ENCODE assay signal across 15 mouse cellular contexts in genomic region chr5:112997516-112998186, GRCm38 (mm10). TPM values are rescaled to one million over a fixed set of nuclear protein-coding genes. Genes with fewer than 3 reads are reported as not detected.
DNase-seq lines count a peak whose midpoint lies in the region; ATAC-seq and TF ChIP-seq lines count a peak whose summit lies in the region.
"Had no signal": no experiment of that assay in that cellular context is flagged by ENCODE, and none has a peak within 500 bp of the region (broad histone marks: within the 10 kb centered on the region; RNA-seq: fewer than 3 reads in every experiment).

No protein-coding gene starts in this region.

- TF ChIP-seq POLR2A in cortical plate, adult 2 months (IDR thresholded peaks at IDR 0.05; ENCODE audit: extremely low read depth, insufficient read depth, low read length): no peak

- no peak overlapping the region for H3K4me3 ChIP-seq in kidney, embryonic 16.5 days (ENCODE audit: low read length)
- H3K4me3 ChIP-seq in cortical plate, adult 2 months (ENCODE audit: insufficient read depth, low read length): no peak overlapping the region
- no peak overlapping the region for H3K4me3 ChIP-seq in midbrain, embryonic 13.5 days (replicated peaks)

- no peaks in the 10 kb centered on the region for H3K9me3 ChIP-seq in kidney, embryonic 16.5 days (ENCODE audit: low read length)
- no peaks in the 10 kb centered on the region for H3K9me3 ChIP-seq in midbrain, embryonic 13.5 days

- no peak for DNase-seq in kidney, postnatal 25 days
- peak; percentile 28 for DNase-seq in forelimb bud, embryonic 11.5 days (ENCODE audit: low read depth, low spot score)
- DNase-seq in gastrocnemius, postnatal 14 days: no peak
- DNase-seq in cerebellum, postnatal 14 days: no peak
- DNase-seq: adrenal gland, adult 8-10 months; cerebellum, adult 11-12 months had no signal

- no peaks in the 10 kb centered on the region for H3K27me3 ChIP-seq in kidney, embryonic 16.5 days (ENCODE audit: insufficient read depth, low read length)
- H3K27me3 ChIP-seq in midbrain, embryonic 13.5 days: no peaks in the 10 kb centered on the region
- H3K27me3 ChIP-seq: CH12.LX had no signal

- H3K36me3 ChIP-seq in kidney, embryonic 16.5 days (ENCODE audit: insufficient read depth, low read length): peaks cover 6% of the 10 kb centered on the region; the same call in 1 of the 2 replicates
- 0 out of 2 replicates have a peak, but pooled peaks cover 6% of the 10 kb centered on the region for H3K36me3 ChIP-seq in midbrain, embryonic 13.5 days

- no peak overlapping the region for H3K4me2 ChIP-seq in kidney, embryonic 16.5 days (replicated peaks; ENCODE audit: low read depth, low read length)
- H3K4me2 ChIP-seq in midbrain, embryonic 13.5 days (replicated peaks): no peak overlapping the region
- H3K4me2 ChIP-seq: heart, embryonic 11.5 days had no signal

- H3K27ac ChIP-seq in kidney, embryonic 16.5 days (ENCODE audit: low read length): no peak overlapping the region
- H3K27ac ChIP-seq in cortical plate, adult 2 months (ENCODE audit: insufficient read depth, low read length): 0 out of 2 replicates have a peak overlapping the region, but pooled peaks have one; percentile 28
- peak overlapping the region; percentile 14; the same call in 1 of the 2 replicates for H3K27ac ChIP-seq in midbrain, embryonic 13.5 days

- H3K9ac ChIP-seq in kidney, embryonic 16.5 days (replicated peaks; ENCODE audit: low read length): no peak overlapping the region
- no peak overlapping the region for H3K9ac ChIP-seq in midbrain, embryonic 13.5 days (replicated peaks)

- H3K4me1 ChIP-seq in kidney, embryonic 16.5 days (ENCODE audit: insufficient read depth, low read length): peaks cover 10% of the 10 kb centered on the region
- H3K4me1 ChIP-seq in cortical plate, adult 2 months (ENCODE audit: control insufficient read depth, insufficient read depth, low read length): peaks cover 4% of the 10 kb centered on the region
- H3K4me1 ChIP-seq in midbrain, embryonic 13.5 days (replicated peaks): peaks cover 11% of the 10 kb centered on the region; the same call in 1 of the 2 replicates

- 0 out of 2 replicates have a peak, but pooled peaks have one; percentile 12 for ATAC-seq in kidney, embryonic 16.5 days (ENCODE audit: low FRiP score, low TSS enrichment)
- ATAC-seq in midbrain, embryonic 13.5 days: 0 out of 2 replicates have a peak, but pooled peaks have one; percentile 17
- no peak for ATAC-seq in activated CD4-positive, CD25-positive, alpha-beta regulatory T cell, adult 4 months
- ATAC-seq: inflammation-experienced regulatory T-cells, adult 6 months; lung, postnatal 0 days; Patski had no signal

- TF ChIP-seq CTCF in cortical plate, adult 2 months (IDR thresholded peaks at IDR 0.05; ENCODE audit: extremely low read depth, insufficient read depth, low read length): no peak

- WGBS in kidney, embryonic 16.5 days: 37% methylated on average over 5 of the region's 5 CpGs
- WGBS in midbrain, embryonic 13.5 days: 36% methylated on average over 5 of the region's 5 CpGs

- intact Hi-C loops in gastrocnemius, postnatal 14 days (cut with DNase I; ENCODE audit: low total_unique reads): loop anchor here (5.0 kb wide), 1 partner anchor 1090 kb away; no protein-coding TSS in a partner anchor

RNA-seq across cellular contexts. Expression of gene Grk3, which starts 17.9 kb away (rescaled TPM):
- polyA plus RNA-seq in kidney, embryonic 16.5 days (2015; fragmentation: Nextera tagmentation; extraction: Ambion mirVana): 10.9 and 13.0 TPM in 2 replicates
- polyA plus RNA-seq in cortical plate, adult 2 months (2012; rRNA removed): 51.1 and 54.1 TPM in 2 replicates
- polyA plus RNA-seq in midbrain, embryonic 13.5 days (2015; fragmentation: Nextera tagmentation; extraction: Ambion mirVana): 15.1 and 16.5 TPM in 2 replicates
- 1 to 10 TPM; 3.7 to 4.1 TPM for total RNA-seq in gastrocnemius, postnatal 14 days (2021)
- not detected for polyA plus RNA-seq in activated CD4-positive, CD25-positive, alpha-beta regulatory T cell, adult 4 months (2017; shearing (Covaris generic))
- total RNA-seq: CH12.LX had no signal
- polyA plus RNA-seq: Patski had no signal

Comparison
In these comparisons a context has a peak if more than half of its experiments do, and no peak if none do; other contexts are left out.
1. RNA of gene Grk3, which starts 17.9 kb away (polyA plus RNA-seq): 51.1 to 54.1 TPM in cortical plate, adult 2 months, 15.1 to 16.5 TPM in midbrain, embryonic 13.5 days and 10.9 to 13.0 TPM in kidney, embryonic 16.5 days; not detected in activated CD4-positive, CD25-positive, alpha-beta regulatory T cell, adult 4 months; every median in the first group is over 10 times any median in the second.